Mouse (Mus musculus) adrenal gland, adult 18-20 months (tissue): ENCODE results near the gene Dag1. TPM values are rescaled to one million over a fixed set of nuclear protein-coding genes. Genes with fewer than 3 reads are reported as not detected.
"Not testable (repeated sequence)": the region's sequence is repeated elsewhere in the genome, so short reads cannot be mapped to it uniquely, and the experiment has no call there.

Experiments
- DNase-seq, 2 experiments: peaks; one replicate each; pipeline ENCODE4 v3.0.0; 2021 to 2022; ENCODE audit warnings: low spot score in 2 of 2
- long read RNA-seq, 2 experiments: library from polyadenylated mRNA; stranded (forward); transcript quantifications; one replicate each; pipeline ENCODE4 v2.0.0; 2021
- total RNA-seq, 2 experiments: library from RNA; stranded (reverse); gene quantifications; 1 replicate in 1 of 2; 2 replicates in 1 of 2; pipeline ENCODE4 v1.2.3; 2021

Gene Dag1
- 100 to 1,000 TPM; 136 to 137 TPM for total RNA-seq
- long read RNA-seq, experiment 1, full-length matches to known transcripts: 13 of 29 reads
- long read RNA-seq, experiment 1, partial matches to known transcripts: 0 of 29 reads
- long read RNA-seq, experiment 1, other reads (novel, unspliced or antisense): 16 of 29 reads
- long read RNA-seq, experiment 2, partial matches to known transcripts: 1 of 55 reads
- long read RNA-seq, experiment 2, other reads (novel, unspliced or antisense): 54 of 55 reads

GRCm38 (mm10) chr9:108263690-108264190 is at the start of gene Dag1:
Dag1 (minus strand) TSS chr9:108263958.
- peak; percentile 99 for DNase-seq

- no peak for DNase-seq
Observed at GRCm38 (mm10) chr9:108308141-108308540, 44.4 kb upstream of the Dag1 start.

- no peak for DNase-seq
Observed at GRCm38 (mm10) chr9:108307021-108307807, 43.5 kb upstream of the Dag1 start.

GRCm38 (mm10) chr9:108306571-108306980 is 42.8 kb upstream of the Dag1 start:
- peak; percentile 81 for DNase-seq

GRCm38 (mm10) chr9:108305629-108306520 is 42.1 kb upstream of the Dag1 start, which contains the start of the genes Rhoa and Tcta:
Rhoa (plus strand) TSS chr9:108306129.
Tcta (minus strand) TSS chr9:108306160.
- DNase-seq: peak; percentile 90 to 96

GRCm38 (mm10) chr9:108305170-108305569 is 41.4 kb upstream of the Dag1 start:
- DNase-seq: peak in 1 of 2 experiments; percentile 16

GRCm38 (mm10) chr9:108304716-108305115 is 41.0 kb upstream of the Dag1 start:
- DNase-seq: no peak

- DNase-seq: no peak
Observed at GRCm38 (mm10) chr9:108301853-108302252, 38.1 kb upstream of the Dag1 start.

- DNase-seq: no peak
Observed at GRCm38 (mm10) chr9:108296453-108297355, 32.9 kb upstream of the Dag1 start, which contains the start of gene Amt. Amt (plus strand) TSS chr9:108296853.

GRCm38 (mm10) chr9:108290773-108291172 is 27.0 kb upstream of the Dag1 start:
- no peak for DNase-seq

GRCm38 (mm10) chr9:108290016-108290750 is 26.4 kb upstream of the Dag1 start, which contains the start of gene Nicn1:
Nicn1 (plus strand) TSS chr9:108290429.
- DNase-seq: peak; percentile 73 to 74

GRCm38 (mm10) chr9:108289347-108289746 is 25.6 kb upstream of the Dag1 start:
- no peak for DNase-seq

GRCm38 (mm10) chr9:108287526-108288238 is 23.9 kb upstream of the Dag1 start:
- not testable (repeated sequence) for DNase-seq

- peak; percentile 57 to 78 for DNase-seq
Observed at GRCm38 (mm10) chr9:108284410-108284809, 20.7 kb upstream of the Dag1 start.

GRCm38 (mm10) chr9:108280071-108280828 is 16.5 kb upstream of the Dag1 start:
- peak; percentile 45 to 52 for DNase-seq

GRCm38 (mm10) chr9:108278697-108279450 is 15.1 kb upstream of the Dag1 start:
- DNase-seq: peak; percentile 42 to 47

- no peak for DNase-seq
Observed at GRCm38 (mm10) chr9:108275331-108275659, 11.5 kb upstream of the Dag1 start.
